Mouse (Mus musculus) thymus, adult 18-20 months (tissue): ENCODE measurements around the gene Sh3rf1.
"Not testable (repeated sequence)": the region's sequence is repeated elsewhere in the genome, so short reads cannot be mapped to it uniquely, and the experiment has no call there.

Experiments
- DNase-seq, 2 experiments: peaks; one replicate each; pipeline ENCODE4 v3.0.0; 2022; ENCODE audit warnings: mixed read lengths in 2 of 2

The Sh3rf1 gene

GRCm38 (mm10) chr8:61375205-61375604 is 151.5 kb downstream of the Sh3rf1 start:
- DNase-seq, result no peak

- no peak for DNase-seq
These were observed 155.4 kb downstream of the Sh3rf1 start for GRCm38 (mm10) chr8:61378847-61379698.

- no peak for DNase-seq
These were observed 160.9 kb downstream of the Sh3rf1 start for GRCm38 (mm10) chr8:61384536-61384935.

- DNase-seq, result no peak
These were observed 162.0 kb downstream of the Sh3rf1 start for GRCm38 (mm10) chr8:61385502-61386191.

- no peak for DNase-seq
These were observed 163.0 kb downstream of the Sh3rf1 start for GRCm38 (mm10) chr8:61386645-61387044.

GRCm38 (mm10) chr8:61387501-61387963 is 163.9 kb downstream of the Sh3rf1 start:
- no peak for DNase-seq

GRCm38 (mm10) chr8:61388341-61388740 is 164.7 kb downstream of the Sh3rf1 start:
- DNase-seq, result no peak

- no peak for DNase-seq
These were observed 166.8 kb downstream of the Sh3rf1 start for GRCm38 (mm10) chr8:61390307-61391057.

GRCm38 (mm10) chr8:61391058-61391434 is 167.4 kb downstream of the Sh3rf1 start:
- DNase-seq, result no peak

- DNase-seq, result no peak
These were observed 173.5 kb downstream of the Sh3rf1 start for GRCm38 (mm10) chr8:61397139-61397538.

- DNase-seq, result no peak
These were observed 174.1 kb downstream of the Sh3rf1 start for GRCm38 (mm10) chr8:61397755-61398154.

- no peak for DNase-seq
These were observed 179.2 kb downstream of the Sh3rf1 start for GRCm38 (mm10) chr8:61402861-61403260.

GRCm38 (mm10) chr8:61403266-61404177 is 179.8 kb downstream of the Sh3rf1 start:
- no peak for DNase-seq

- DNase-seq, result no peak
These were observed 180.5 kb downstream of the Sh3rf1 start for GRCm38 (mm10) chr8:61404178-61404560.

GRCm38 (mm10) chr8:61409081-61409480 is 185.4 kb downstream of the Sh3rf1 start:
- DNase-seq, result no peak

GRCm38 (mm10) chr8:61409712-61410111 is 186.0 kb downstream of the Sh3rf1 start:
- not testable (repeated sequence) for DNase-seq

- DNase-seq, result no peak
These were observed 195.8 kb downstream of the Sh3rf1 start for GRCm38 (mm10) chr8:61419521-61419920.

GRCm38 (mm10) chr8:61420166-61420565 is 196.5 kb downstream of the Sh3rf1 start:
- no peak for DNase-seq

- DNase-seq, result no peak
These were observed 197.9 kb downstream of the Sh3rf1 start for GRCm38 (mm10) chr8:61421606-61422005.

GRCm38 (mm10) chr8:61425125-61425524 is 201.5 kb downstream of the Sh3rf1 start:
- no peak for DNase-seq

GRCm38 (mm10) chr8:61426072-61426471 is 202.4 kb downstream of the Sh3rf1 start:
- peak in 1 of 2 experiments; percentile 25 for DNase-seq

- no peak for DNase-seq
These were observed 203.0 kb downstream of the Sh3rf1 start for GRCm38 (mm10) chr8:61426671-61427070.
